Mouse (Mus musculus) Muller cell, postnatal 12 days (primary cell): ENCODE data around the gene Kyat1.

Source experiments
- DNase-seq: peaks from one replicate; pipeline ENCODE4 v3.0.0-alpha.2; 2015; ENCODE audit errors: inconsistent ontology term

The Kyat1 gene

GRCm38 (mm10) chr2:30205629-30206357 lies at the start of gene Kyat1:
TSS of gene Kyat1 (minus strand) at chr2:30205847.
- peak; percentile 92 for DNase-seq

GRCm38 (mm10) chr2:30253809-30254208 lies 48.2 kb upstream of the Kyat1 start:
- no peak for DNase-seq

- no peak for DNase-seq
Observed at GRCm38 (mm10) chr2:30252521-30252920, 46.9 kb upstream of the Kyat1 start.

GRCm38 (mm10) chr2:30251417-30252104 lies 45.9 kb upstream of the Kyat1 start:
- DNase-seq: no peak

- DNase-seq: no peak
Observed at GRCm38 (mm10) chr2:30250166-30251128, 44.8 kb upstream of the Kyat1 start.

GRCm38 (mm10) chr2:30249182-30249581 lies 43.5 kb upstream of the Kyat1 start:
- no peak for DNase-seq

GRCm38 (mm10) chr2:30247681-30248080 lies 42.0 kb upstream of the Kyat1 start:
- DNase-seq: no peak

GRCm38 (mm10) chr2:30247036-30247435 lies 41.4 kb upstream of the Kyat1 start:
- no peak for DNase-seq

GRCm38 (mm10) chr2:30244595-30245178 lies 39.0 kb upstream of the Kyat1 start:
- DNase-seq: no peak

- no peak for DNase-seq
Observed at GRCm38 (mm10) chr2:30243391-30243790, 37.7 kb upstream of the Kyat1 start.

GRCm38 (mm10) chr2:30242509-30242908 lies 36.9 kb upstream of the Kyat1 start:
- DNase-seq: peak; percentile 90

GRCm38 (mm10) chr2:30240267-30240666 lies 34.6 kb upstream of the Kyat1 start, which contains the start of gene Gm28035:
TSS of gene Gm28035 (plus strand) at chr2:30240567.
- DNase-seq: no peak

- DNase-seq: no peak
Observed at GRCm38 (mm10) chr2:30239777-30240176, 34.1 kb upstream of the Kyat1 start.

- DNase-seq: no peak
Observed at GRCm38 (mm10) chr2:30238906-30239465, 33.3 kb upstream of the Kyat1 start.

GRCm38 (mm10) chr2:30237881-30238280 lies 32.2 kb upstream of the Kyat1 start:
- no peak for DNase-seq

GRCm38 (mm10) chr2:30237199-30237880 lies 31.7 kb upstream of the Kyat1 start, which contains the start of gene Lrrc8a:
TSS of gene Lrrc8a (plus strand) at chr2:30237715.
- DNase-seq: peak; percentile 100

GRCm38 (mm10) chr2:30236426-30237198 lies 31.0 kb upstream of the Kyat1 start:
- no peak for DNase-seq

GRCm38 (mm10) chr2:30235593-30235992 lies 29.9 kb upstream of the Kyat1 start:
- DNase-seq: no peak

GRCm38 (mm10) chr2:30216293-30216692 lies 10.6 kb upstream of the Kyat1 start:
- DNase-seq: no peak

GRCm38 (mm10) chr2:30215493-30215892 lies 9.8 kb upstream of the Kyat1 start:
- DNase-seq: no peak
